Mouse (Mus musculus): ENCODE measurements around the gene Olfr525. TPM values are rescaled to one million over a fixed set of nuclear protein-coding genes. Genes with fewer than 3 reads are reported as not detected.

The Olfr525 gene
- not detected for total RNA-seq (2021)
- long read RNA-seq, experiment 1 = 0 reads
- long read RNA-seq, experiment 2 = 0 reads

- intact Hi-C loops (cut with DNase I) = loop anchor here (2.0 kb wide), 1 partner anchor 128 kb away; no protein-coding TSS in a partner anchor
- no peak within 1 kb of the TSS for H3K27ac ChIP-seq
Measured at GRCm38 (mm10) chr7:140320558-140320957, at the start of gene Olfr525. Gene Olfr525 (plus strand): TSS chr7:140320858.

GRCm38 (mm10) chr7:140295746-140296145, 24.9 kb upstream of the Olfr525 start:
- Histone ChIP-seq H3K27ac (no peak overlapping the region), H3K4me3 (no peak overlapping the region)
- DNase-seq (ENCODE audit: extremely low spot score in 1 of 2, low spot score in 2 of 2) = no peak
- no peak for TF ChIP-seq CTCF (IDR thresholded peaks at IDR 0.05)
- intact Hi-C loops (cut with DNase I) = no loop called here

More at GRCm38 (mm10) chr7:140320558-140320957, at the start of gene Olfr525:
- no peak within 1 kb of the TSS for H3K4me3 ChIP-seq
- DNase-seq (ENCODE audit: extremely low spot score in 1 of 2, low spot score in 2 of 2) = no peak
- TF ChIP-seq CTCF (IDR thresholded peaks at IDR 0.05) = no peak

DNA sequence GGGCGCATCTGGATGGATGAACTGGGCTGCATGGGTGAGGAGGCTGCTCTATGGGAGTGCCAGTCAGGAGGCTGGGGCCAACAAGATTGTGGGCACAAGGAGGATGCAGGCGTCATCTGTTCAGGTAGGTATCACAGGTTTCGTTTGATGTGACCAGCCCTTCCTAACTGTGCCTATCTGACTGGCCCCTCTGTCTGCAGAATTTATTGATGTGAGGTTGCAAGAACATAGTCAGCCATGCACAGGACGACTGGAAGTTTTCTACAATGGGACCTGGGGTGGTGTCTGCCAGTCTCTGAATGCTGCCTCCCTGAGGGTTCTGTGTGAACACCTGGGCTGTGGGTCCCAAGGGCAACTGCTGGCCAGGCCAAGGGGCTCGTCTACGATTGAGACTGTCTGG, 23.8 kb upstream of the Olfr525 start:
- no peak for TF ChIP-seq CTCF (IDR thresholded peaks at IDR 0.05)
- no peak for DNase-seq (ENCODE audit: extremely low spot score in 1 of 2, low spot score in 2 of 2)
- Histone ChIP-seq H3K4me3 (no peak overlapping the region), H3K27ac (no peak overlapping the region)
- intact Hi-C loops (cut with DNase I) = no loop called here

DNA sequence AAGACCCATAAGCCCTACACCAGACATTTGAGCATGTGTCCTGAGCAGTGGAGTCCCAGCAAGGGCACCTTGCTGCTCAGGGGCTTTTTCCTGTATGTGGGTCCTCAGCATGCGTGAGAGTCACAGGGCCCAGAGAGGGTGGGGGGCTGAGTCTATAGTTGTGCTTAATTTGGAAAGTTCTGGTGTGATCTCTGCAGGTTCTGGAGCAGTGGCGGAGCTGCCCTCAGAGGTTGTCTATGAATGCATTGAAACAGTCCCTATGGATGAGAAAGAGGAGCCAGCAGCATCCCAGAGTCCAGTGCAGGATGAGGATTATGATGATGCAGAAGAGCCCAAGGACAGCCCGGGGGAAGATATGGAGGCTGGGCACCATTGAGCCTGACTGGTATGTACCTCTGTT, 21.2 kb upstream of the Olfr525 start:
- DNase-seq (ENCODE audit: extremely low spot score in 1 of 2, low spot score in 2 of 2) = no peak
- Histone ChIP-seq H3K4me3 (no peak overlapping the region), H3K27ac (no peak overlapping the region)
- intact Hi-C loops (cut with DNase I) = no loop called here
- TF ChIP-seq CTCF (IDR thresholded peaks at IDR 0.05) = no peak

- TF ChIP-seq CTCF (IDR thresholded peaks at IDR 0.05) = no peak
- no peak for DNase-seq (ENCODE audit: extremely low spot score in 1 of 2, low spot score in 2 of 2)
- intact Hi-C loops (cut with DNase I) = loop anchor here (2.0 kb wide), 1 partner anchor 129 kb away; no protein-coding TSS in a partner anchor
- Histone ChIP-seq H3K4me3 (no peak overlapping the region), H3K27ac (no peak overlapping the region)
Measured at GRCm38 (mm10) chr7:140319861-140320385, 735 bp upstream of the Olfr525 start.

- no peak overlapping the region for H3K4me3 ChIP-seq
- no peak overlapping the region for H3K27ac ChIP-seq
- DNase-seq (ENCODE audit: extremely low spot score in 1 of 2, low spot score in 2 of 2) = no peak
- intact Hi-C loops (cut with DNase I) = loop anchor here (2.0 kb wide), 1 partner anchor 128 kb away; no protein-coding TSS in a partner anchor
- no peak for TF ChIP-seq CTCF (IDR thresholded peaks at IDR 0.05)
Measured at GRCm38 (mm10) chr7:140321135-140321534, 477 bp downstream of the Olfr525 start.

DNA sequence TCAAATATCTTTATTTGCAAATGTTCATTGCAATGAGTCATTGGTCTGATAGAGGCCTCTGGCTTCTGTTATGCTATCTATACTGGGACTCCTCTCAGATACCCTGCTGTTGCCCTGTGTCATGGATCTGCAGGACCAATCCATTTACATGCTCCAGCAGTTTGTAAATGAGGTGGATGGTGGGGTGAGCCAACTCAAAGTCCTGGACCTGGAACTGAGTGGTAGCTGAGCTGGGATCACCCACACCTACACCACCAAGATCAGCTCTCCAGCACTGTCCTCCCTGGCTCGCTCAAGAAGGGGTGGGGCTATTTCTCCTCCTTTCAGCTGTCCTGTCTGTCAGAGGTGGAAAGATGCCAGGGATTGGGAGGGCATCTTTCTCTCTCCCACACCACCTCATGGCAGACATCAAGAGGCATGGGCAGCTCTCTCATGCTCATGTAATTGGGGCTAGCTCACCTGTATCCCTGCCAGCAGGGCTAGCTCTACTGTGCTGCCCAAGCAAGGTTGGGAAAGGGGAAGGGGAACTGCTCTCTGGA, 9.2 kb downstream of the Olfr525 start:
- Histone ChIP-seq H3K27ac (no peak overlapping the region), H3K4me3 (no peak overlapping the region)
- no peak for DNase-seq (ENCODE audit: extremely low spot score in 1 of 2, low spot score in 2 of 2)
- no peak for TF ChIP-seq CTCF (IDR thresholded peaks at IDR 0.05)
- intact Hi-C loops (cut with DNase I) = no loop called here

DNA sequence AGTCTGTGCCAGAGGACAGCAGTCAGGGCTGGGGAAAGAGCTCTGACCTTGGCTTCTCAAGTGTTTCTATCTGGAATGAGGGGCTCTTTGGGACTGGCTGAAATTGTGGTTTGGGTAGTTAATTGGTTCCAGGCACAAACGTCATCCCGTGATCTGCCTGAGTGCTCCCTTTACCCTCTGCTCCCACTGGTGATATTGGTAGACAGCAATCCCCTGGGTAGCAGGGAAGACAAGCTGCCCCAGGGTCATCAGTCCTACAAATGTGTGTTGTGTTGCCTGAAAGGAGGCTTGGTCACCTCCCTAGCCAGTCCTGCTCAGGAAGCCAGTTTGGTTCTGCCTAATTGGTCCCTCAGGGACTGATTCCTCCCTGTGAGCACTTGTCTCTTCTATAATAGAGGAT, 13.1 kb downstream of the Olfr525 start, which contains the start of gene Olfr527:
Gene Olfr527, plus strand, starts transcription at position 301 of the 400 bp plus-strand sequence.
- intact Hi-C loops (cut with DNase I) = no loop called here
- Histone ChIP-seq H3K27ac (no peak within 1 kb of the TSS), H3K4me3 (no peak within 1 kb of the TSS)
- DNase-seq (ENCODE audit: extremely low spot score in 1 of 2, low spot score in 2 of 2) = no peak
- no peak for TF ChIP-seq CTCF (IDR thresholded peaks at IDR 0.05)

DNA sequence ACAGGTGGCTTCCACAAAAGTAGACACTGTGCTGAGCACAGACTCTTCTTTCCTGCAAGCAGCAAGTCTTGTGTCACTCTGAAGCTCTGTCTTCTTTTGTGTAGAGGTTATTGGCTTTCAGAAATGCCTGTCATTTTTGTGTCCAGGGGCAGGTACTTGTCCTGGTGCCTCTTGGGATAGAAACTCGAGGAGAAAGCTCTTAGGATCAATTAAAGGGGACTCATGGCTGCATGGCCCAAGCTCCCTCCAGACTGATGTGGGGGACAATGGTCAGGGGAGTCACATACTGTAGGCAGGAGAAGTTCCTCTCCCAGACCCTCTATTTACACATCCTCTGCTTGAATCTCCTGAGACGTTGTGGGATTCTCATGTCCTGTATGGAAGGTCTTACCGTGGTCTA, 40.9 kb downstream of the Olfr525 start, which contains the start of gene Olfr60:
Gene Olfr60, minus strand, starts transcription at position 101 of the 400 bp plus-strand sequence.
- intact Hi-C loops (cut with DNase I) = no loop called here
- Histone ChIP-seq H3K27ac (no peak within 1 kb of the TSS), H3K4me3 (no peak within 1 kb of the TSS)
- DNase-seq (ENCODE audit: extremely low spot score in 1 of 2, low spot score in 2 of 2) = no peak
- TF ChIP-seq CTCF (IDR thresholded peaks at IDR 0.05) = no peak

- H3K27ac ChIP-seq = no peak overlapping the region
- H3K4me3 ChIP-seq = no peak overlapping the region
- intact Hi-C loops (cut with DNase I) = no loop called here
Measured at GRCm38 (mm10) chr7:140374300-140374699, 53.6 kb downstream of the Olfr525 start.

DNA sequence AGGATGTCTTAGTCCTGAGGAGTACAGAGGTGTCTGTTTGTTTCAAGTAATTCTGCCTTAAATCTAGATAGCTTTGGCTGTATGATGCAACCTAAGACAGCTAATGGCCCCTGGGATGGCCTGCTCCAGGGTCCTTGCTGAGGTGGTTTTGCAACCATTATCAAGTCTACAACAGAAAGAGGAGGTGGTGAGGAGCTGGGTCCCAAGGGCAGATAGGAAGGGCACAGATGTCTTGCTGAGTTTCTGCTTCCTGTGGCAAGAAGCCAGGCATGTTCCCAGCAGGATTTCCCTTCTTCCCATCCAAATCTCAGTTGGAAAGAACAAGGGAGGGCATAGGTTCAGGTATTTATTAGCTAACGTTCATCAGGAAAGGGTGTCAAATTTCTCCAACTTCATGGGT, 55.6 kb downstream of the Olfr525 start, which contains the start of gene Olfr530:
Gene Olfr530, minus strand, starts transcription at position 101 of the 400 bp plus-strand sequence.
- no peak for TF ChIP-seq CTCF (IDR thresholded peaks at IDR 0.05)
- Histone ChIP-seq H3K4me3 (no peak within 1 kb of the TSS), H3K27ac (no peak within 1 kb of the TSS)
- intact Hi-C loops (cut with DNase I) = no loop called here
- no peak for DNase-seq (ENCODE audit: extremely low spot score in 1 of 2, low spot score in 2 of 2)

More at GRCm38 (mm10) chr7:140374300-140374699, 53.6 kb downstream of the Olfr525 start:
- TF ChIP-seq CTCF (IDR thresholded peaks at IDR 0.05) = no peak
- DNase-seq (ENCODE audit: extremely low spot score in 1 of 2, low spot score in 2 of 2) = no peak

DNA sequence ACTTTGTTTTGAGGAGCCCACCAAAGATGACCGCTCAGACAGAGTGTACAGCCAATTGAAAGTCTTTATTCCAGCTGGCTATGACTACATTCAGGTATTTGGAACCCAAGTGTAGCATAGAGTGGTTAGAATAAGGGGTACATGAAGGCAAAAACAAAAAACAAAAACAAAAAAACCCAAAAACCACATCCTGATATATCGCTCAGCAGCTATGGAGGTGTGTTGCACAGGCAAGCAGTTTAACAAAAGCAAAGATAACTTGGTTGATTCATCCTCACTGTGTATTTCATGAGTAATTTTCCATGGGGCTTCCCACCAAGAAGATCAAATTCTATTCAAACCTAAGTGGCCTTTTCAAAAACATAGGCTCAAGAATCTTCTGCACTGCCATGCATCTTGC, 56.3 kb downstream of the Olfr525 start:
- no peak overlapping the region for H3K4me3 ChIP-seq
- H3K27ac ChIP-seq = no peak overlapping the region
- no peak for DNase-seq (ENCODE audit: extremely low spot score in 1 of 2, low spot score in 2 of 2)
- intact Hi-C loops (cut with DNase I) = no loop called here
- TF ChIP-seq CTCF (IDR thresholded peaks at IDR 0.05) = no peak

Other genes starting within 250 kb of the Olfr525 start
- 100 to 1,000 TPM; 181 to 198 TPM for gene Caly, start 238.3 kb upstream of the Olfr525 start, total RNA-seq (2021)
- gene Prap1, start 227.5 kb upstream of the Olfr525 start, total RNA-seq (2021) = not detected
- gene Fuom, start 218.4 kb upstream of the Olfr525 start, total RNA-seq (2021) = 10 to 100 TPM; 51.9 to 52.7 TPM
- gene Paox, start 205.1 kb upstream of the Olfr525 start, total RNA-seq (2021) = 1 to 10 TPM; 4.1 to 5.5 TPM
- gene Echs1, start 204.4 kb upstream of the Olfr525 start, total RNA-seq (2021) = 10 to 100 TPM; 51.6 to 52.6 TPM
- gene Mtg1, start 183.3 kb upstream of the Olfr525 start, total RNA-seq (2021) = 10 to 100 TPM; 21.0 to 21.5 TPM
- 100 to 1,000 TPM; 135 to 144 TPM for gene Sprn, start 166.0 kb upstream of the Olfr525 start, total RNA-seq (2021)
- not detected for gene Olfr522, start 156.1 kb upstream of the Olfr525 start, total RNA-seq (2021)
- under 1 TPM; 0.12 to 0.14 TPM for gene Olfr523, start 147.6 kb upstream of the Olfr525 start, total RNA-seq (2021)
- not detected for gene Olfr524, start 114.9 kb upstream of the Olfr525 start, total RNA-seq (2021)
- under 1 TPM in 1 of 2 experiments, not detected in 1; 0.14 TPM for gene Cd163l1, start 102.6 kb upstream of the Olfr525 start, total RNA-seq (2021)
- gene 5830411N06Rik, start 73.6 kb upstream of the Olfr525 start, total RNA-seq (2021) = under 1 TPM in 1 of 2 experiments, not detected in 1; 0.11 TPM
- gene Olfr527, start 13.2 kb downstream of the Olfr525 start, total RNA-seq (2021) = not detected
- not detected for gene Olfr60, start 40.8 kb downstream of the Olfr525 start, total RNA-seq (2021)
- gene Olfr530, start 55.5 kb downstream of the Olfr525 start, total RNA-seq (2021) = not detected
- not detected for gene Olfr531, start 82.1 kb downstream of the Olfr525 start, total RNA-seq (2021)
- gene Olfr532, start 100.8 kb downstream of the Olfr525 start, total RNA-seq (2021) = not detected
- not detected for gene Olfr533, start 142.5 kb downstream of the Olfr525 start, total RNA-seq (2021)
- not detected for gene Olfr535, start 163.4 kb downstream of the Olfr525 start, total RNA-seq (2021)
- not detected for gene Olfr536, start 186.5 kb downstream of the Olfr525 start, total RNA-seq (2021)
- gene Olfr538, start 247.0 kb downstream of the Olfr525 start, total RNA-seq (2021) = not detected

All from left cerebral cortex, adult 2 months (tissue).